Mouse (Mus musculus) MEL (cell line): ENCODE measurements around the gene Rasgrp1. TPM values are rescaled to one million over a fixed set of nuclear protein-coding genes. Genes with fewer than 3 reads are reported as not detected.
A peak's percentile ranks its signal among the peaks of the same experiment; 100 is the strongest.

Source experiments
- DNase-seq: peaks from one replicate; pipeline ENCODE4 v3.0.0; 2011; ENCODE audit warnings: low read depth, low spot score
- H3K27ac ChIP-seq: 2 replicates; pipeline ENCODE4 v1.5.1; 2012; ENCODE audit warnings: low read depth, mild to moderate bottlenecking, control low read depth, low read length, moderate library complexity; ENCODE audit not compliant: control insufficient read depth
- H3K27me3 ChIP-seq, 2 experiments: fragments of 150-350 bp in 1 of 2; sonication (generic) in 1 of 2; 2 replicates each; pipeline ENCODE4 v1.6.1; 2012; ENCODE audit warnings: low read length in 2 of 2, mild to moderate bottlenecking in 2 of 2, improper control_type of control experiment in 1 of 2, moderate library complexity in 1 of 2; ENCODE audit not compliant: insufficient read depth in 2 of 2, control insufficient read depth in 1 of 2
- H3K36me3 ChIP-seq, 2 experiments: 2 replicates each; pipeline ENCODE4 v1.6.1; 2012 to 2014; ENCODE audit warnings: low read length in 2 of 2, improper control_type of control experiment in 1 of 2, inconsistent platforms in 1 of 2, mild to moderate bottlenecking in 1 of 2; ENCODE audit not compliant: insufficient read depth in 2 of 2, control insufficient read depth in 1 of 2
- H3K4me1 ChIP-seq, 2 experiments: fragments of 150-350 bp in 1 of 2; sonication (generic) in 1 of 2; 2 replicates each; pipeline ENCODE4 v1.6.1; 2012; ENCODE audit warnings: low read length in 2 of 2, improper control_type of control experiment in 1 of 2, mild to moderate bottlenecking in 1 of 2; ENCODE audit not compliant: insufficient read depth in 2 of 2, control insufficient read depth in 1 of 2
- H3K4me3 ChIP-seq, 2 experiments: fragments of 150-350 bp in 1 of 2; sonication (generic) in 1 of 2; 2 replicates each; pipeline ENCODE4 v1.5.1; 2012; ENCODE audit warnings: low read depth in 2 of 2, low read length in 2 of 2, mild to moderate bottlenecking in 2 of 2, moderate library complexity in 2 of 2, control low read depth in 1 of 2, improper control_type of control experiment in 1 of 2; ENCODE audit not compliant: control insufficient read depth in 1 of 2, insufficient read depth in 1 of 2
- H3K79me2 ChIP-seq: 2 replicates; pipeline ENCODE4 v1.6.1; 2012; ENCODE audit warnings: mild to moderate bottlenecking, low read length, moderate library complexity; ENCODE audit not compliant: control insufficient read depth, poor library complexity, insufficient read depth
- H3K9ac ChIP-seq: 2 replicates; pipeline ENCODE4 v1.6.1; 2012; ENCODE audit warnings: low read depth, mild to moderate bottlenecking, control low read depth, low read length, moderate library complexity; ENCODE audit not compliant: control insufficient read depth, poor library complexity, severe bottlenecking
- H3K9me3 ChIP-seq: fragments of 150-350 bp; sonication (generic); replicated peaks from 2 replicates; pipeline ENCODE4 v1.6.1; 2012; ENCODE audit warnings: mild to moderate bottlenecking, low read length, improper control_type of control experiment, moderate library complexity; ENCODE audit not compliant: insufficient read depth
- BHLHE40 ChIP-seq: IDR thresholded peaks from 2 replicates; pipeline ENCODE4 v1.6.1; 2012; ENCODE audit warnings: low read depth, mild to moderate bottlenecking, inconsistent platforms, low read length, improper control_type of control experiment, borderline replicate concordance
- E2F4 ChIP-seq: IDR thresholded peaks from 2 replicates; pipeline ENCODE4 v1.6.1; 2011; ENCODE audit warnings: low read depth, low read length, improper control_type of control experiment, borderline replicate concordance
- ELF1 ChIP-seq: IDR thresholded peaks from 2 replicates; pipeline ENCODE4 v1.6.1; 2014; ENCODE audit warnings: low read depth, mild to moderate bottlenecking, inconsistent platforms, low read length, improper control_type of control experiment, moderate library complexity
- EP300 ChIP-seq, 2 experiments: IDR thresholded peaks; 2 replicates each; pipeline ENCODE4 v1.6.1; 2011; ENCODE audit warnings: improper control_type of control experiment in 2 of 2, low read length in 2 of 2, low read depth in 1 of 2, mild to moderate bottlenecking in 1 of 2
- ETS1 ChIP-seq: IDR thresholded peaks from 2 replicates; pipeline ENCODE4 v1.6.1; 2012; ENCODE audit warnings: low read depth, mild to moderate bottlenecking, inconsistent platforms, low read length, improper control_type of control experiment, moderate library complexity
- GATA1 ChIP-seq: IDR thresholded peaks from 2 replicates; pipeline ENCODE4 v1.6.1; 2011; ENCODE audit warnings: low read depth, low read length, improper control_type of control experiment
- HCFC1 ChIP-seq: IDR thresholded peaks from 2 replicates; pipeline ENCODE4 v1.6.1; 2012; ENCODE audit warnings: low read depth, mild to moderate bottlenecking, inconsistent platforms, low read length, improper control_type of control experiment, moderate library complexity
- JUND ChIP-seq: IDR thresholded peaks from 2 replicates; pipeline ENCODE4 v1.6.1; 2011; ENCODE audit warnings: low read depth, mild to moderate bottlenecking, improper control_type of control experiment, low read length
- KAT2A ChIP-seq: conservative IDR thresholded peaks from 2 replicates; pipeline ENCODE4 v1.6.1; 2012; ENCODE audit warnings: low read depth, low read length, improper control_type of control experiment, inconsistent platforms
- MAFK ChIP-seq: IDR thresholded peaks from 2 replicates; pipeline ENCODE4 v1.6.1; 2011; ENCODE audit warnings: low read depth, mild to moderate bottlenecking, low read length, improper control_type of control experiment, borderline replicate concordance
- MAZ ChIP-seq: IDR thresholded peaks from 2 replicates; pipeline ENCODE4 v1.6.1; 2012; ENCODE audit warnings: low read depth, mild to moderate bottlenecking, inconsistent platforms, low read length, improper control_type of control experiment
- MYC ChIP-seq: IDR thresholded peaks from 2 replicates; pipeline ENCODE4 v1.6.1; 2011; ENCODE audit warnings: low read depth, mild to moderate bottlenecking, low read length, improper control_type of control experiment, moderate library complexity
- NRF1 ChIP-seq: IDR thresholded peaks from 2 replicates; pipeline ENCODE4 v1.6.1; 2014; ENCODE audit warnings: low read depth, mild to moderate bottlenecking, inconsistent platforms, low read length, improper control_type of control experiment, moderate library complexity; ENCODE audit not compliant: poor library complexity, insufficient read depth, severe bottlenecking
- RCOR1 ChIP-seq: IDR thresholded peaks from 2 replicates; pipeline ENCODE4 v1.6.1; 2012; ENCODE audit warnings: low read depth, mild to moderate bottlenecking, inconsistent platforms, low read length, improper control_type of control experiment
- SIN3A ChIP-seq: IDR thresholded peaks from 2 replicates; pipeline ENCODE4 v1.6.1; 2012; ENCODE audit warnings: low read length, improper control_type of control experiment, inconsistent platforms
- SMC3 ChIP-seq: IDR thresholded peaks from 2 replicates; pipeline ENCODE4 v1.6.1; 2011; ENCODE audit warnings: low read depth, low read length, improper control_type of control experiment
- TBP ChIP-seq: IDR thresholded peaks from 2 replicates; pipeline ENCODE4 v1.8.0; 2011; ENCODE audit warnings: low read depth, low read length, improper control_type of control experiment
- TCF12 ChIP-seq: IDR thresholded peaks from 2 replicates; pipeline ENCODE4 v1.6.1; 2014; ENCODE audit warnings: low read depth, mild to moderate bottlenecking, inconsistent platforms, low read length, improper control_type of control experiment, moderate library complexity
- USF1 ChIP-seq: IDR thresholded peaks from 2 replicates; pipeline ENCODE4 v1.6.1; 2014; ENCODE audit warnings: low read depth, mild to moderate bottlenecking, inconsistent platforms, low read length, improper control_type of control experiment, moderate library complexity
- USF2 ChIP-seq, 2 experiments: IDR thresholded peaks; 2 replicates each; pipeline ENCODE4 v1.6.1; 2011 to 2012; ENCODE audit warnings: improper control_type of control experiment in 2 of 2, low read length in 2 of 2, borderline replicate concordance in 1 of 2, inconsistent platforms in 1 of 2, low read depth in 1 of 2, mild to moderate bottlenecking in 1 of 2; ENCODE audit not compliant: insufficient read depth in 1 of 2
- ZKSCAN1 ChIP-seq: IDR thresholded peaks from 2 replicates; pipeline ENCODE4 v1.6.1; 2012; ENCODE audit warnings: low read depth, mild to moderate bottlenecking, inconsistent platforms, low read length, improper control_type of control experiment, moderate library complexity
- ZMIZ1 ChIP-seq: IDR thresholded peaks from 2 replicates; pipeline ENCODE4 v1.6.1; 2012; ENCODE audit warnings: low read depth, mild to moderate bottlenecking, inconsistent platforms, low read length, improper control_type of control experiment, moderate library complexity
- polyA plus RNA-seq, 2 experiments: library from polyadenylated mRNA; stranded (reverse) in 1 of 2; unstranded in 1 of 2; fragments of >175 nt in 1 of 2; fragments of >200 nt in 1 of 2; gene quantifications; 2 replicates each; pipeline versions ENCODE4 v1.2.1 to v1.2.4; 2012; ENCODE audit warnings: low replicate concordance in 2 of 2, low read depth in 1 of 2; ENCODE audit not compliant: insufficient read length in 2 of 2, insufficient read depth in 1 of 2, missing spikeins in 1 of 2
- total RNA-seq: library from RNA; depleted of rRNA; stranded (reverse); fragments of 300-350 nt; gene quantifications from 2 replicates; pipeline ENCODE4 v1.2.3, GENCODE M21; 2012

Gene Rasgrp1
- total and polyA plus RNA-seq, 3 experiments: not detected

- no peak overlapping the region for H3K27ac ChIP-seq
- peaks cover 0 to 16% of the 10 kb centered on the region in 2 experiments; a peak in 3 of 4 replicates for H3K36me3 ChIP-seq
- peak; percentile 42 for DNase-seq
- peaks cover 9 to 10% of the 10 kb centered on the region in 2 experiments for H3K4me1 ChIP-seq
- no peak for TF ChIP-seq HCFC1
- TF ChIP-seq GATA1: peak; percentile 69
- no peak for TF ChIP-seq NRF1
- TF ChIP-seq USF2 (IDR thresholded peaks at IDR 0.05; ENCODE audit: borderline replicate concordance in 1 of 2, insufficient read depth in 1 of 2, low read depth in 1 of 2, low read length in 2 of 2): no peak
- no peak for TF ChIP-seq E2F4
- TF ChIP-seq JUND: no peak
- no peak for TF ChIP-seq BHLHE40
- peak; percentile 35 to 64; a peak in 2 of 4 replicates for TF ChIP-seq EP300 (IDR thresholded peaks at IDR 0.05; ENCODE audit: low read depth in 1 of 2, low read length in 2 of 2)
- TF ChIP-seq KAT2A: no peak
- no peak for TF ChIP-seq ZKSCAN1
- TF ChIP-seq ELF1: no peak
- TF ChIP-seq TCF12: peak; percentile 73; the same call in 1 of the 2 replicates
- peak; percentile 49; the same call in 1 of the 2 replicates for TF ChIP-seq RCOR1
- no peak for TF ChIP-seq MAZ
- TF ChIP-seq USF1: no peak
- peak; percentile 55 for TF ChIP-seq ETS1
- no peak for TF ChIP-seq TBP
- no peak for TF ChIP-seq MYC
- no peak for TF ChIP-seq SMC3
- no peak for TF ChIP-seq MAFK
- TF ChIP-seq ZMIZ1: no peak
- TF ChIP-seq SIN3A: peak; percentile 44; the same call in 1 of the 2 replicates
- TF ChIP-seq, all 39 proteins: peak for 6
- H3K27me3 ChIP-seq: no peaks in the 10 kb centered on the region
- no peak overlapping the region for H3K9ac ChIP-seq
- H3K79me2 ChIP-seq: peaks cover 26% of the 10 kb centered on the region; the same call in 1 of the 2 replicates
- H3K9me3 ChIP-seq: no peaks in the 10 kb centered on the region
- H3K4me3 ChIP-seq: no peak overlapping the region
Observed at GRCm38 (mm10) chr2:117257617-117258016, 85.2 kb downstream of the Rasgrp1 start.
